Mouse (Mus musculus) thymus, adult 2 months (tissue): ENCODE results near the gene Slc25a22. TPM values are rescaled to one million over a fixed set of nuclear protein-coding genes. Genes with fewer than 3 reads are reported as not detected.
A peak's percentile ranks its signal among the peaks of the same experiment; 100 is the strongest.

Experiments used
- DNase-seq: peaks from one replicate; pipeline ENCODE4 v3.0.0; 2021
- H3K27ac ChIP-seq: fragments of 200-500 bp; 2 replicates; pipeline ENCODE4 v1.5.1; 2012; ENCODE audit warnings: low read length, control low read depth; ENCODE audit not compliant: control insufficient read depth, insufficient read depth
- H3K27me3 ChIP-seq: fragments of 200-500 bp; 2 replicates; pipeline ENCODE4 v1.6.1; 2012; ENCODE audit warnings: mild to moderate bottlenecking, low read length, moderate library complexity, mixed read lengths; ENCODE audit not compliant: control insufficient read depth, insufficient read depth
- H3K36me3 ChIP-seq: fragments of 200-500 bp; 2 replicates; pipeline ENCODE4 v1.6.1; 2012; ENCODE audit warnings: mild to moderate bottlenecking, low read length, moderate library complexity; ENCODE audit not compliant: control insufficient read depth, insufficient read depth
- H3K4me1 ChIP-seq: fragments of 200-500 bp; replicated peaks from 2 replicates; pipeline ENCODE4 v1.6.1; 2012; ENCODE audit warnings: low read length; ENCODE audit not compliant: control insufficient read depth, insufficient read depth
- H3K4me3 ChIP-seq: fragments of 200-500 bp; 2 replicates; pipeline ENCODE4 v1.5.1; 2012; ENCODE audit warnings: mild to moderate bottlenecking, low read length, control low read depth, moderate library complexity; ENCODE audit not compliant: control insufficient read depth, insufficient read depth
- CTCF ChIP-seq: fragments of 200-500 bp; IDR thresholded peaks from 2 replicates; pipeline ENCODE4 v1.5.1; 2012; ENCODE audit warnings: mild to moderate bottlenecking, control low read depth, low read length, moderate library complexity, borderline replicate concordance; ENCODE audit not compliant: control insufficient read depth, poor library complexity, insufficient read depth; ENCODE audit errors: extremely low read depth
- POLR2A ChIP-seq: fragments of 200-500 bp; IDR thresholded peaks from 2 replicates; pipeline ENCODE4 v1.6.1; 2012; ENCODE audit warnings: mild to moderate bottlenecking, low read length, control low read depth, moderate library complexity; ENCODE audit not compliant: control insufficient read depth, poor library complexity, insufficient read depth; ENCODE audit errors: extremely low read depth
- WGBS: fragments of 180-500 bp; shearing (Covaris S2); methylation state at CpG from one replicate; pipeline ENCODE4 v1.1.7; 2018; 5-methylcytosine and 5-hydroxymethylcytosine counted together
- polyA plus RNA-seq: library from polyadenylated mRNA; depleted of rRNA; stranded (reverse); fragments of >200 nt; gene quantifications from 2 replicates; pipeline ENCODE4 v1.2.3, GENCODE M21; 2012

Slc25a22 gene
- polyA plus RNA-seq, 1 experiment = 128 TPM

GRCm38 (mm10) chr7:141433517-141434400 is 3.9 kb downstream of the Slc25a22 start:
- WGBS = 93% methylated on average over 15 of the region's 15 CpGs
- H3K27ac ChIP-seq = no peak overlapping the region
- H3K27me3 ChIP-seq = no peaks in the 10 kb centered on the region
- peaks cover 32% of the 10 kb centered on the region for H3K4me1 ChIP-seq
- TF ChIP-seq CTCF (no peak), POLR2A (no peak)
- no peaks in the 10 kb centered on the region for H3K36me3 ChIP-seq
- H3K4me3 ChIP-seq = peak overlapping the region; percentile 44; the same call in 1 of the 2 replicates
- no peak for DNase-seq

GRCm38 (mm10) chr7:141432741-141433516 is 4.8 kb downstream of the Slc25a22 start:
- 95% methylated on average over 6 of the region's 6 CpGs for WGBS
- no peak overlapping the region for H3K27ac ChIP-seq
- H3K27me3 ChIP-seq = no peaks in the 10 kb centered on the region
- no peak for TF ChIP-seq CTCF
- no peak for TF ChIP-seq POLR2A
- H3K4me3 ChIP-seq = no peak overlapping the region
- peaks cover 32% of the 10 kb centered on the region for H3K4me1 ChIP-seq
- H3K36me3 ChIP-seq = no peaks in the 10 kb centered on the region
- DNase-seq = no peak

- Histone ChIP-seq H3K36me3 (no peaks in the 10 kb centered on the region), H3K4me1 (peaks cover 31% of the 10 kb centered on the region), H3K27me3 (no peaks in the 10 kb centered on the region), H3K27ac (no peak overlapping the region), H3K4me3 (no peak overlapping the region)
- no peak for DNase-seq
- TF ChIP-seq CTCF (no peak), POLR2A (no peak)
- WGBS = 83% methylated on average over 8 of the region's 8 CpGs
These were observed 5.5 kb downstream of the Slc25a22 start for GRCm38 (mm10) chr7:141432186-141432611.

GRCm38 (mm10) chr7:141431434-141432185 is 6.1 kb downstream of the Slc25a22 start:
- H3K4me1 ChIP-seq = peaks cover 31% of the 10 kb centered on the region
- TF ChIP-seq POLR2A (no peak), CTCF (no peak)
- no peaks in the 10 kb centered on the region for H3K36me3 ChIP-seq
- 98% methylated on average over 19 of the region's 19 CpGs for WGBS
- H3K4me3 ChIP-seq = no peak overlapping the region
- H3K27me3 ChIP-seq = no peaks in the 10 kb centered on the region
- H3K27ac ChIP-seq = no peak overlapping the region
- no peak for DNase-seq

- TF ChIP-seq CTCF = no peak
- no peak for TF ChIP-seq POLR2A
- 98% methylated on average over 9 of the region's 9 CpGs for WGBS
- Histone ChIP-seq H3K36me3 (no peaks in the 10 kb centered on the region), H3K27me3 (no peaks in the 10 kb centered on the region), H3K4me3 (no peak overlapping the region), H3K4me1 (peaks cover 31% of the 10 kb centered on the region), H3K27ac (no peak overlapping the region)
- DNase-seq = no peak
These were observed 7.0 kb downstream of the Slc25a22 start for GRCm38 (mm10) chr7:141430585-141431240.
